Mouse (Mus musculus) midbrain, postnatal 0 days (tissue): ENCODE results near the gene Usf3. TPM values are rescaled to one million over a fixed set of nuclear protein-coding genes. Genes with fewer than 3 reads are reported as not detected.
A peak's percentile ranks its signal among the peaks of the same experiment; 100 is the strongest.

Experiments
- ATAC-seq: fragments of 200-750 bp; cut with Nextera tagmentation; 2 replicates; pipeline ENCODE4 v1.8.0; 2017; ENCODE audit warnings: moderate number of reproducible peaks, mild to moderate bottlenecking, moderate TSS enrichment, moderate library complexity; ENCODE audit not compliant: low FRiP score
- DNase-seq: peaks from one replicate; pipeline ENCODE4 v3.0.0-alpha.2; 2015; ENCODE audit warnings: low spot score
- H3K27ac ChIP-seq: fragments of 300-500 bp; sonication (generic); 2 replicates; pipeline ENCODE4 v1.5.1; 2014; ENCODE audit warnings: low read depth, mild to moderate bottlenecking, low read length, mixed read lengths
- H3K27me3 ChIP-seq: fragments of 300-500 bp; sonication (generic); 2 replicates; pipeline ENCODE4 v1.6.1; 2014; ENCODE audit warnings: low read length, control low read depth, mixed read lengths; ENCODE audit not compliant: insufficient read depth
- H3K36me3 ChIP-seq: fragments of 300-500 bp; sonication (generic); 2 replicates; pipeline ENCODE4 v1.6.1; 2014; ENCODE audit warnings: low read length, control low read depth, mixed read lengths; ENCODE audit not compliant: insufficient read depth
- H3K4me1 ChIP-seq: fragments of 300-500 bp; sonication (generic); 2 replicates; pipeline ENCODE4 v1.6.1; 2014; ENCODE audit warnings: mild to moderate bottlenecking, control low read depth, antibody characterized with exemption, low read length, mixed read lengths; ENCODE audit not compliant: insufficient read depth
- H3K4me2 ChIP-seq: fragments of 300-500 bp; sonication (generic); 2 replicates; pipeline ENCODE4 v1.6.1; 2014; ENCODE audit warnings: low read depth, mild to moderate bottlenecking, low read length, mixed read lengths; ENCODE audit not compliant: poor library complexity, severe bottlenecking
- H3K4me3 ChIP-seq: fragments of 300-500 bp; sonication (generic); 2 replicates; pipeline ENCODE4 v1.5.1; 2014; ENCODE audit warnings: low read depth, mild to moderate bottlenecking, low read length, moderate library complexity
- H3K9ac ChIP-seq: fragments of 300-500 bp; sonication (generic); replicated peaks from 2 replicates; pipeline ENCODE4 v1.6.1; 2014; ENCODE audit warnings: mild to moderate bottlenecking, low read length, moderate library complexity, mixed read lengths; ENCODE audit not compliant: poor library complexity, severe bottlenecking
- H3K9me3 ChIP-seq: fragments of 300-500 bp; sonication (generic); 2 replicates; pipeline ENCODE4 v1.6.1; 2016; ENCODE audit warnings: low read length, control low read depth
- CTCF ChIP-seq: IDR thresholded peaks from 2 replicates; pipeline ENCODE4 v1.5.1; 2016; ENCODE audit warnings: antibody characterized with exemption, mild to moderate bottlenecking
- WGBS: fragments of 180-500 bp; shearing (Covaris S2); extraction: QIAGEN DNeasy Blood & Tissue Kit; methylation state at CpG from one replicate; pipeline ENCODE4 v1.1.7; 2014; 5-methylcytosine and 5-hydroxymethylcytosine counted together
- polyA plus RNA-seq: library from polyadenylated mRNA; unstranded; fragments of >200 nt; fragmentation: Nextera tagmentation; extraction: Ambion mirVana; gene quantifications from 2 replicates; pipeline ENCODE4 v1.2.1, GENCODE M21; 2015
- total RNA-seq: library from RNA; depleted of rRNA; stranded (reverse); fragments of >200 nt; gene quantifications from 2 replicates; pipeline ENCODE4 v1.2.3, GENCODE M21; 2014; rRNA removed

Gene Usf3
- total RNA-seq (12.0 and 14.1 TPM in 2 replicates), polyA plus RNA-seq (1.4 and 1.5 TPM in 2 replicates)

- H3K36me3 ChIP-seq = no peaks in the 10 kb centered on the region
- peak within 1 kb of the TSS; percentile 79 for H3K27ac ChIP-seq
- no peak for TF ChIP-seq CTCF
- peak within 1 kb of the TSS; percentile 79 for H3K4me2 ChIP-seq
- H3K4me3 ChIP-seq = peak within 1 kb of the TSS; percentile 95
- DNase-seq (peak; percentile 17), ATAC-seq (peak; percentile 70)
- peak within 1 kb of the TSS; percentile 83 for H3K9ac ChIP-seq
- no peaks in the 10 kb centered on the region for H3K9me3 ChIP-seq
- H3K27me3 ChIP-seq = no peaks in the 10 kb centered on the region
- H3K4me1 ChIP-seq = peaks cover 8% of the 10 kb centered on the region; the same call in 1 of the 2 replicates
- WGBS = under 1% methylated on average over 26 of the region's 77 CpGs
These were observed at the start of gene Usf3 for GRCm38 (mm10) chr16:44173155-44173941. Gene Usf3, plus strand, starts transcription at chr16:44173246.

- TF ChIP-seq CTCF = no peak
- H3K4me3 ChIP-seq = no peak overlapping the region
These were observed 49.3 kb upstream of the Usf3 start for GRCm38 (mm10) chr16:44123786-44124185.

GRCm38 (mm10) chr16:44124713-44125112 lies 48.3 kb upstream of the Usf3 start:
- Histone ChIP-seq H3K4me2 (no peak overlapping the region), H3K9ac (no peak overlapping the region), H3K9me3 (no peaks in the 10 kb centered on the region), H3K27me3 (no peaks in the 10 kb centered on the region), H3K36me3 (no peaks in the 10 kb centered on the region), H3K27ac (no peak overlapping the region), H3K4me3 (no peak overlapping the region), H3K4me1 (no peaks in the 10 kb centered on the region)
- ATAC-seq = no peak
- no peak for TF ChIP-seq CTCF
- WGBS = 90% methylated on average over 1 of the region's 1 CpGs
- DNase-seq = no peak

More at GRCm38 (mm10) chr16:44123786-44124185, 49.3 kb upstream of the Usf3 start:
- H3K36me3 ChIP-seq = 0 out of 2 replicates have a peak, but pooled peaks cover under 1% of the 10 kb centered on the region
- no peak overlapping the region for H3K4me2 ChIP-seq
- H3K27ac ChIP-seq = no peak overlapping the region
- no peaks in the 10 kb centered on the region for H3K9me3 ChIP-seq
- DNase-seq = no peak
- ATAC-seq = no peak
- no peaks in the 10 kb centered on the region for H3K27me3 ChIP-seq
- WGBS = 72% methylated on average over 2 of the region's 2 CpGs
- H3K4me1 ChIP-seq = no peaks in the 10 kb centered on the region
- no peak overlapping the region for H3K9ac ChIP-seq

- Histone ChIP-seq H3K9me3 (no peaks in the 10 kb centered on the region), H3K4me1 (no peaks in the 10 kb centered on the region), H3K4me3 (no peak overlapping the region), H3K4me2 (no peak overlapping the region), H3K27ac (no peak overlapping the region), H3K36me3 (no peaks in the 10 kb centered on the region), H3K27me3 (no peaks in the 10 kb centered on the region), H3K9ac (no peak overlapping the region)
- WGBS = 92% methylated on average over 2 of the region's 2 CpGs
- TF ChIP-seq CTCF = no peak
- no peak for DNase-seq
- no peak for ATAC-seq
These were observed 47.6 kb upstream of the Usf3 start for GRCm38 (mm10) chr16:44125436-44125835.

- WGBS = 79% methylated on average over 4 of the region's 4 CpGs
- no peak overlapping the region for H3K4me3 ChIP-seq
- no peak for ATAC-seq
These were observed 46.6 kb upstream of the Usf3 start for GRCm38 (mm10) chr16:44126437-44126836.

GRCm38 (mm10) chr16:44132300-44132699 lies 40.7 kb upstream of the Usf3 start:
- H3K27ac ChIP-seq = no peak overlapping the region
- no peak overlapping the region for H3K4me2 ChIP-seq
- peaks cover under 1% of the 10 kb centered on the region; the same call in 1 of the 2 replicates for H3K4me1 ChIP-seq
- TF ChIP-seq CTCF = no peak
- no peak overlapping the region for H3K9ac ChIP-seq
- no peak overlapping the region for H3K4me3 ChIP-seq
- no peaks in the 10 kb centered on the region for H3K36me3 ChIP-seq
- no peaks in the 10 kb centered on the region for H3K27me3 ChIP-seq
- no peak for ATAC-seq
- no peak for DNase-seq
- no peaks in the 10 kb centered on the region for H3K9me3 ChIP-seq
- WGBS = 87% methylated on average over 4 of the region's 4 CpGs

More at GRCm38 (mm10) chr16:44126437-44126836, 46.6 kb upstream of the Usf3 start:
- no peaks in the 10 kb centered on the region for H3K36me3 ChIP-seq
- no peak for TF ChIP-seq CTCF
- no peak overlapping the region for H3K9ac ChIP-seq
- no peak overlapping the region for H3K27ac ChIP-seq
- H3K27me3 ChIP-seq = no peaks in the 10 kb centered on the region
- peak; percentile 4 for DNase-seq
- H3K4me1 ChIP-seq = no peaks in the 10 kb centered on the region
- H3K4me2 ChIP-seq = no peak overlapping the region
- H3K9me3 ChIP-seq = no peaks in the 10 kb centered on the region
